Mouse (Mus musculus): ENCODE data around the gene Gm21762.
"Not testable (repeated sequence)": the region's sequence is repeated elsewhere in the genome, so short reads cannot be mapped to it uniquely, and the experiment has no call there.

Gm21762 gene

GRCm38 (mm10) chr13:120215847-120216246 lies at the start of gene Gm21762:
Gm21762 (minus strand) TSS chr13:120215947.
- DNase-seq, result not testable (repeated sequence)

DNA sequence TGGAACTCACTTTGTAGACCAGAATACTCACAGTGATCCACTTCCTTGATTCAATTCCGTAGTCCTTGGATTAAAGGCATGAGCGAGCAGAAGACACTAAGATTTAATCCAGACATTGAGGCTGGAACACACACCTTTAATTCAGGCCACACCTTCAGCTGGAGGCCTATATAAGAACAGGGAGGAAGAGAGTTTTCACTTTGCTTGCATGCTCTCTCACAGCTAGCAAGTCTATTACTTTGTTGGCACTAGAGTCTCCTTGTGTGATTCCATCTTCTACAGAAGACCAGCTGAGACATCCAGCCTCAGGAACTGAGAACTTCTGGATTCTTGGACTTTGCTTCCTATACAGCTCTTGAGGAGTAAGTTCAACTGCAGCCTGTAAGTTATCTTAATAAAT lies 47.1 kb upstream of the Gm21762 start, which contains the start of gene AF067061:
AF067061 (plus strand) TSS at position 245 of the 400 bp plus-strand sequence.
- DNase-seq, result not testable (repeated sequence)

DNA sequence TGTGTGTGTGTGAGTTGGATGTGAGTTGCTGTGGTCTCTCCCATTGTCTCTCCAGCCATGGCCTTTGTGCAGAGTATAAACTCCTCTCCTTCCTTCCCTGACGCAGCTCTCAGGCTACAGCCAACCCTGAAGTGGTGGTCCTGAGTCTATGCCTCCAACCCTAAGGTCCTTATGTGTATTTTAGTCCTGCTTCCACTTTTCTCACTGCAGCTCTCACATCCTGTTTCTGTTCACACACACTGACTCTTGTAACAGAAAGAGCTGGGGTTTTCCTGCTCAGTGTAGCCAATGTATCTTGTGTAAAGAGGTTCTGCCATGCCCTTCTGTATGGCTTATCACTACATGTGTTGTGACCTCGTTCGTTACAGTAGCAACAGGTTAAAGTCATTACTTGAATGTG lies 44.0 kb upstream of the Gm21762 start:
- not testable (repeated sequence) for DNase-seq

DNA sequence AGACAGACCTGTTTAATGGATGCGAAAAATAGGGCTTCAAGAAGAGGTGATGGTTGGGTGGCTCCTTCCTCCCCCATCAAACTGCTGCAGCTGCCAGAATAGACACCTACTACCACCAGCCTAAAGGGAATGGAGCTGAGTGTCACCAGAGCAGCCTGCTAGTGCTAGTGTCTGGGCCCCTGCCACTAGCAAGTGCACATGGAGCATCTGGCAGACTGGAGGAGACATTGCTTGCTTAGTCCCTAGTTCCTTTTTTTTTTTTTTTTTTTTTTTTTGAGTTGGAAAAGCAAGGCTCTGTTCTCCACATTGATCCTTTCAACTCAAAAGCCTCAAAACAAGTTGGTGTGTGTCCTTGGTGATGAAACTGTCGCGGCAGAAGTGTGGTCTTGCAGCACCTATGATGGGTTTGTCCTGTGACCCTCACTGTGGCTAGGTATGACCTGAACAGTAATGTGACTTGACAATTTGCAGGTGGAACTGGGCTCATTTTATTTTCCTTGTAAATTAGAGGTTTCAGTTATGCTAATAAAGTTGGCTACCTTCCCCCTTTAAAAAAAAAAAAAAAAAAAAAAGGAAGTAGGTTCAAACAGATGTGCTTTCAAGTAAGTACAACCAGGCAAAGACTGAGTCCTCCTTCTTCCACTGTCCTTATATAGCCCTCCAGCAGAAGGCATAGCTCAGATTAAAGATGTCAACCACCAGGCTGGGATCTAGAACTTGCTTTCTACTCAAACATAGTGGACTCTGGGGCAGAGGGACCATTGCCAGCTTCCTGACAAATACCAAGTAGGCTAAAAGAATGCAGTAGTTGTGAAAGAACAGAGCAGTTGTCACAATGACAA lies 43.3 kb upstream of the Gm21762 start:
- DNase-seq, result not testable (repeated sequence)

GRCm38 (mm10) chr13:120251208-120251924 lies 35.6 kb upstream of the Gm21762 start:
- DNase-seq, result not testable (repeated sequence)

- not testable (repeated sequence) for DNase-seq
These were observed 23.1 kb upstream of the Gm21762 start, which contains the start of gene Gm21731 for GRCm38 (mm10) chr13:120238811-120239210. Gm21731 (plus strand) TSS chr13:120239111.

- DNase-seq, result not testable (repeated sequence)
These were observed 16.8 kb upstream of the Gm21762 start for GRCm38 (mm10) chr13:120232447-120233049.

DNA sequence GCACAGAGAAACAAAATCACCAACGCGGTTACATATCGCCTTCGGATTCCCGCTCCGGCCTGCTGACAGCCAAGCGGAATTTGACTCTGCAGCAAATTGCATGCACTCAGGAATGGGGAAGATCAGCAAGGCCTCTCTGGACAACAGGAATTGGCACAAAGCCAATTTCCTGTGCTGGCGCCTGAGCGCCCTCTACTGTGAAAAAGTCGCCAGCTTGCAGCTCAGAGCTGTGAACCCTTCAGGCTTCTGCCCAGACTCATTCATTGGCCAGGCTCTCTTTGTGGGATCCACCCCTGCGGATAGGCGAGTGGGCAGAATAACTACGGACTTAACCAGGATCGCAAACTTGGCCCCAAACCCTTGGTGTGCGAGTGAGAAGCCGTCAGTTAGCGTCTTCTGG lies 16.1 kb upstream of the Gm21762 start:
- not testable (repeated sequence) for DNase-seq

- peak; percentile 3 to 11 for DNase-seq
These were observed 7.4 kb upstream of the Gm21762 start for GRCm38 (mm10) chr13:120223012-120223659.

GRCm38 (mm10) chr13:120220922-120221321 lies 5.2 kb upstream of the Gm21762 start:
- not testable (repeated sequence) for DNase-seq

- DNase-seq, result not testable (repeated sequence)
These were observed 19.4 kb downstream of the Gm21762 start for GRCm38 (mm10) chr13:120196189-120196821.

DNA sequence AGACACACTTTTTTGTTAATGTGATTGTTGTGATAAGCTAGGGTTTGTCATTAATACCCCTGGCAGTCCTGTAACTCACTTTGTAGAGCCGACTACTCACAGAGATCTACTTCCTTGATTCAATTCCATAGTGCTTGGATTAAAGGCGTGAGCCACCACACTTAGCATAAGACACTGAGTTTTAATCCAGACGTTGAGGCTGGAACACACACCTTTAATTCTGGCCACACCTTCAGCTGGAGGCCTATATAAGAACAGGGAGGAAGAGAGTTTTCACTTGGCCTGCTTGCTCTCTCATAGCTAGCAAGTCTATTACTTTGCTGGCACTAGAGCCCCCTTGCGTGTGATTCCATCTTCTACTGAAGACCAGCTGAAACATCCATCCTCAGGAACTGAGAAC lies 43.6 kb downstream of the Gm21762 start, which contains the start of gene Gm21818:
Gm21818 (plus strand) TSS at position 301 of the 400 bp plus-strand sequence.
- DNase-seq, result not testable (repeated sequence)

GRCm38 (mm10) chr13:120168301-120168700 lies 47.4 kb downstream of the Gm21762 start:
- peak; percentile 19 for DNase-seq
